Mouse (Mus musculus): ENCODE measurements around the gene Agtr1a.

Gene Agtr1a

GRCm38 (mm10) chr13:30400621-30401020 is 64.4 kb downstream of the Agtr1a start:
- TF ChIP-seq GATA4 (IDR thresholded peaks at IDR 0.05; ENCODE audit: insufficient replicate concordance, low read length), result no peak

GRCm38 (mm10) chr13:30403874-30404273 is 67.6 kb downstream of the Agtr1a start:
- no peak for TF ChIP-seq GATA4 (IDR thresholded peaks at IDR 0.05; ENCODE audit: insufficient replicate concordance, low read length)

GRCm38 (mm10) chr13:30418611-30419010 is 82.4 kb downstream of the Agtr1a start:
- TF ChIP-seq GATA4 (IDR thresholded peaks at IDR 0.05; ENCODE audit: insufficient replicate concordance, low read length), result no peak

GRCm38 (mm10) chr13:30427008-30427407 is 90.8 kb downstream of the Agtr1a start:
- TF ChIP-seq GATA4 (IDR thresholded peaks at IDR 0.05; ENCODE audit: insufficient replicate concordance, low read length), result no peak

- no peak for TF ChIP-seq GATA4 (IDR thresholded peaks at IDR 0.05; ENCODE audit: insufficient replicate concordance, low read length)
These were observed 91.2 kb downstream of the Agtr1a start for GRCm38 (mm10) chr13:30427436-30427835.

All from liver, adult (tissue).